Mouse (Mus musculus): Measurements from ENCODE around the gene Stat5a. TPM values are rescaled to one million over a fixed set of nuclear protein-coding genes. Genes with fewer than 3 reads are reported as not detected.
A peak's percentile ranks its signal among the peaks of the same experiment; 100 is the strongest.

The Stat5a gene
- total RNA-seq, 2 experiments from 2014 or later, result 2.5 to 2.6 TPM

- intact Hi-C loops (cut with DNase I), result loop anchor here (10.0 kb wide), 1 partner anchor 125 kb away; no protein-coding TSS in a partner anchor
- DNase-seq (ENCODE audit: low spot score in 2 of 2), result no peak
Measured at GRCm38 (mm10) chr11:100829691-100830090, 29.5 kb upstream of the Stat5a start.

DNA sequence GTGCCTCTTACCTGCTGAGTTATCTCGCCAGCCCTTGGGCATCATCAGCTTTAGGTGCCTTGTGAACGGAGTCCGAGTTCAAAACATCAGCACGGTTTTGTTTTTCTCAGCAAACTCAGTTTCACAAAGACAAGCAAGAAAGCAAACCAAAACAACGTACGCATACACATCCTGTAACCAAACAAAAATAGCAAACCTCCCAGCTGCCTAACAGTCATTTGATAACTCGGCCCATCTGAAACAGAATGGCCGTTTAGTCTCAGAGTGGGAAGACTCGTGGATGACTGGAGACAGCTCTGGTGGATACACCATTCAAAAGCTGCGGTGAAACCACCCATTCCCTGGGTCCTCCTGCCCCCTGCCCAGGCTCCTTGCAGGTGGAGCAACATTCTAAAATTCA lies 27.8 kb upstream of the Stat5a start:
- DNase-seq (ENCODE audit: low spot score in 2 of 2), result no peak
- intact Hi-C loops (cut with DNase I), result loop anchor here (10.0 kb wide), 1 partner anchor 123 kb away; no protein-coding TSS in a partner anchor

DNA sequence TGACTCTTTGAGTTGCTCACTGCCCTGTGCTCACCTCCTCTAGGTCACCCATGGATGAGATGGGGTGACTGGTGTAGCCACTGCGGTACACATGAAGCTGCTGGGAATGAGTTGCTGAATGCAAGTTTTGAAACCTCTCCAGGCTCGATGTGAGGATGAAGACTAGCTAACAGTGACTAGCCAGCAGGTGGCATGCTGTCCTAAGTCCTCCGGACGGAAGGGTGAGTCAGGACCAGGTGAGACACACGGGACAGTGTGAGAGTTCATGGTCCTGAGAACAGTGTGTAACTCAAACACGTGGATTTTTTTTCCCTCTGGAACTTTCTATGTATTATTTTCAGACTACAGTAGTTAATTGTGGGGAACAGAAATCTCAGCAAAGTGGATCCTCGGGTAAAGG lies 25.7 kb upstream of the Stat5a start:
- intact Hi-C loops (cut with DNase I), result loop anchor here (10.0 kb wide), 1 partner anchor 121 kb away; no protein-coding TSS in a partner anchor
- no peak for DNase-seq (ENCODE audit: low spot score in 2 of 2)

GRCm38 (mm10) chr11:100836923-100837702 lies 22.0 kb upstream of the Stat5a start:
- no peak for DNase-seq (ENCODE audit: low spot score in 2 of 2)
- intact Hi-C loops (cut with DNase I), result loop anchor here (10.0 kb wide), 1 partner anchor 118 kb away; no protein-coding TSS in a partner anchor

- intact Hi-C loops (cut with DNase I), result loop anchor here (10.0 kb wide), 1 partner anchor 116 kb away; no protein-coding TSS in a partner anchor
- no peak for DNase-seq (ENCODE audit: low spot score in 2 of 2)
Measured at GRCm38 (mm10) chr11:100838894-100839293, 20.3 kb upstream of the Stat5a start.

GRCm38 (mm10) chr11:100839523-100839922 lies 19.6 kb upstream of the Stat5a start:
- DNase-seq (ENCODE audit: low spot score in 2 of 2), result no peak
- intact Hi-C loops (cut with DNase I), result loop anchor here (10.0 kb wide), 1 partner anchor 115 kb away; no protein-coding TSS in a partner anchor

DNA sequence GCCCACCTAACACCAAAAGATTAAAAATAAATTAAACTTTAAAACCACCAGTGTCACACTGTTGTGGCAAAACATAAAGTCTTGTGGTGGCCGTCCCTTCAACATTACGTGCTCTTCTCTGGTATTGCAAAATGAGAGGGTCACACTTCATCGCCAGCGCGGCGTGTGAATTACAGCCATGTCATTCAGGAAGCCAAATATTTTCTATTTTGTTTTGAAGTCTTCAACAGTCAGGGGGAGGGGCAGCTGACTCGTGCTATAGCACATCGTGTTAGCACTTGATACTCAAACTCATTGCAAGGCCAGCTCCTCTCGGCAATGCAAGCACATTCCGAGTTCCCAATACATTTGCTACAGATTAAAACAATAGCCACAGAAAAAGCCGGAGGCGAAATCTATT lies 18.3 kb upstream of the Stat5a start:
- intact Hi-C loops (cut with DNase I), result no loop called here
- no peak for DNase-seq (ENCODE audit: low spot score in 2 of 2)

DNA sequence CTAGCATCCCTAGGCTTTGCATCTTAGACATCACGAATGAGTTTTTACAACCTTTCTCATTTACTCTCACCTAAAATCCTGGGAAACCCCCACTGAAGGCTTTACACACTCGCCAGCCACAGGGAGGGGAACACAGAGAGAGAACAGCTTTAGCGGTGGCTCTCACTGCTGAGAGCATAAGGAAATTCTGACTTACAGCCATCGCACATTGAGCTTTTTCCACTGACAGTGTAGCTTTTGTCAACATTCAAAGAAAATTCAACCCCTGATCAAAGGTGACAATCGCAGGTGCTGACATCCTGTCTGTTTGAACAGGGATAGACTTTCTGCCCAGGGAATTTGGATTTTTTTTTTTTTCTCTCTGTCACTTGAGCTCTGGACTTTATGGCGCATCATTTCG lies 17.1 kb upstream of the Stat5a start:
- no peak for DNase-seq (ENCODE audit: low spot score in 2 of 2)
- intact Hi-C loops (cut with DNase I), result no loop called here

DNA sequence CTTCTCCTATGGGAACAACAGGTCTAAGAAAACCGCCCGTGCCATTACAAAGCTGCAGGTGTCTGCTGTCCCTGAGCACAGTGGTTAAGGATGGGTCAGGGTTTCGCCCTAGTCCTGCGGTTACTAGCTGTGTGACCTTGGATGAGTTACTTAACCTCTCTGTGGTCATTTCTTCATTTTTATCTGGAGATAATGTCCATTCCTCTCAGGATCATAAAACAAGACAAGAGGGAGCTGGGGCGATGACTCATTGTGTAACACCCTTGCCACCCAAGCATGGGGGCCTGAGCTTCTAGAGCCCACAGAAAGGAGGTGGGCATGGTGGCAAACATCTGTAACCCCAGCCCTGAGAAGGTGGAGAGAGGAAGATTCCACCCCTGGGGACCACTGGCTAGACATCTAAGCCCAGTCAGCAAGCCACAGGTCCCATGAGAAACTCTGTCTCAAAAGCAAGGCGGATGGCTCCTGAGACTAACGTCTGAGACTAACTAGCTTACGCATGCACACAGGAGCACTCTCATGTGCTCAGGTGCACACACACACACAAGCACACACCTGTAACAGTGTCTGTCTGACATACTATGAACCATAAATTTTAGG lies 16.0 kb upstream of the Stat5a start:
- no peak for DNase-seq (ENCODE audit: low spot score in 2 of 2)
- intact Hi-C loops (cut with DNase I), result no loop called here

GRCm38 (mm10) chr11:100844121-100844520 lies 15.0 kb upstream of the Stat5a start:
- no peak for DNase-seq (ENCODE audit: low spot score in 2 of 2)
- intact Hi-C loops (cut with DNase I), result no loop called here

DNA sequence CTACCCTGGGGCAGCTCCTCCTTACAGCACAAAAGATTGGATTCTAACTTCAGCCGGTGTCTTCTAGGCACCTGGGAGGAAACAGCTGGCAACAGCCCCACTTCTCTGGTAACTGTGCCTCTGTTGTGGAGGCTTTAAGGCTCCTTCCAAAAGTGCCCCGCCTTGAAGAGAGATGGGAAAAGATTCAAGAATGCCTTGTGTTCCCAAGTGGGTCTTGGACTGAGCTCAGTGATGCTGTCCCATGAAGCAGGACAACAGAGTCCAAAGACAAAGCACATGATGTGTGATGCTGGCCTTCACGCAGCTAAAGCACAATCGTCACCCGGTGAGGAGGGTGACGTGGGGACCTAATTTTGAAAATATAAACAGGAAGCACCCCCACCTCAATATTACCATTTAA lies 13.4 kb upstream of the Stat5a start:
- intact Hi-C loops (cut with DNase I), result no loop called here
- DNase-seq (ENCODE audit: low spot score in 2 of 2), result no peak

- no peak for DNase-seq (ENCODE audit: low spot score in 2 of 2)
- intact Hi-C loops (cut with DNase I), result no loop called here
Measured at GRCm38 (mm10) chr11:100847572-100847971, 11.6 kb upstream of the Stat5a start.

DNA sequence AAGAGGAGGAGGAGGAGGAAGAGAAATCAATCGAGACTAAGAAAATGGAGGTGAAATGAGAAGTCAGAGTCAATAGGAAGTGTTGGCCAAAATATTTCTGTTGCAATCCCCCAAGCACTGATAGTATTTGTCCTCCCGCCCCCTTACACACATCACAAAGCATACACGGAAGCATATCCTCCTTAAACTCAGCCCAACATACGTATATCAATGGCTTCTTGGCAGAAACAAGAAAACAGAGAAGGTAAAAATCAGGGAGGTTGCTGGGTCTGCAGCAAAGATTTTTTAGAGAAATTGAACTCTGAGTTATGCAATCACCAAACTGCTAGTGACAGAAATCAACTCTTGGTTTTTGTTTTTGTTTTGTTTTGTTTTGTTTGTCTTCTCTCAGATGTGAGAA lies 11.1 kb upstream of the Stat5a start:
- intact Hi-C loops (cut with DNase I), result no loop called here
- no peak for DNase-seq (ENCODE audit: low spot score in 2 of 2)

DNA sequence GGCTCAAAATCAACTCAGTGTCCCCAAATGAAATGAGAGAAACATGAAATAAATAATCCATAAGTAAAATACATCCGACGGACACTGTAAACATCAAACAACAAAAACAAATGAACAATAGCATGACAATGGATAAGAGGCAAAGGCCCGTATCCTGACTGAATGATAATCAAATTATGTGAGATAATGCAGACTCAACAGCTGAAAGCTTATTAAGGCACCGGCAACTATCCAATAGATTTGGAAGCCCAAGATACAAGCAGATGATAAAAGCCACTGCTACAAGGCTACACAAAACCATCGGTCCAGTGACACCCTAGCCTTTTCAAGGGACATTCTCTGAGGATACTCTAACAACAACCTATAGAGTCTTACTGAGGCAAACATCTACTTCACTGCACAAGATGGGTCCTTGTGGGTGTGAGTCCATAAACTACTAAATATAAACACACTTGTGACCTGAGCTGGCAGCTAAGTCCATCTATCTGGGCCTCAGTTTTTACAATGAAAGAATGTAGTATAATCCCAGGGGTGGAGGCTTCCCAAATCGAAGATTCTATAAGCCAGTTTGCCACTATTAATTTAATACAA lies 10.3 kb upstream of the Stat5a start:
- no peak for DNase-seq (ENCODE audit: low spot score in 2 of 2)
- intact Hi-C loops (cut with DNase I), result no loop called here

- intact Hi-C loops (cut with DNase I), result no loop called here
- DNase-seq (ENCODE audit: low spot score in 2 of 2), result no peak
Measured at GRCm38 (mm10) chr11:100849456-100850037, 9.6 kb upstream of the Stat5a start.

DNA sequence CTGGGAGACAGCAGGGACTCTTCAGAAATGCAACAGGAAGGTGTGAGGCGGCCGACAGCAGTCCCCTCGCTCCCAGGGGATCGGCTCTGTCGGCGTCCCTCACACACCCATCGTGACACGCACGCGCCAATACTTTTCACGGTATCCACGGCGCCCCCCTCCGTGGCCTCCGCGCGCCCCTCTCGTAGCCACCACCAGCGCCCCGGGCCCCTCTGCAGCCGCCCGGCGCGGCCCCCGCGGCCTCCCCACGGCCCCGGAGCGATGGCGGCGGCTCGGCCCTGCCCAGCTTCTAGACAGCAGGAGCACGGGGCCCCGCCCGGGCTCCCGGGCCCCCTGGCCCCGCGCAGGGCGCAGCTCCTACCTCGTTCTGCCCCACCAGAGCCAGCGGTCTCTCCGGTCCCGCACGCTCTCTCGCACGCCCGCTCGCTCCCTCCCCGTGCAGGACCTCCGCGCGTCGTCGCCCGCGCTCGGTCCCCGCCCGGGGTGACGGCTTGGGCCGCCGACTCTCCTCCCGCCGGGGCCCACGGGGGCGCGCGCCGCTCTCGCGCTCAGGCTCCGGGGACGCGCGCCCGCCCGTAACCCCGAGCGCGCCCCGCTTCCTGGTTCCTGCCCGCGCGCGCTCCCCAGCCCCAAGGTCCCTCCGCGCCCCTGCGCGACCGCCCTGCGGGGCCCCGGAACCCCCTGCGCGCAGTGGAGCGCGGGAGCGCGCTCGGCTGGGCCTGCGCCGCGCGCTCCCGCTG lies 8.9 kb upstream of the Stat5a start, which contains the start of gene Stat5b:
TSS of gene Stat5b (minus strand) at position 687 of the 740 bp plus-strand sequence.
- DNase-seq (ENCODE audit: low spot score in 2 of 2), result peak; percentile 49 to 63
- intact Hi-C loops (cut with DNase I), result no loop called here

- intact Hi-C loops (cut with DNase I), result no loop called here
- peak in 1 of 2 experiments; percentile 26 for DNase-seq (ENCODE audit: low spot score in 2 of 2)
Measured at GRCm38 (mm10) chr11:100850778-100851528, 8.2 kb upstream of the Stat5a start.

DNA sequence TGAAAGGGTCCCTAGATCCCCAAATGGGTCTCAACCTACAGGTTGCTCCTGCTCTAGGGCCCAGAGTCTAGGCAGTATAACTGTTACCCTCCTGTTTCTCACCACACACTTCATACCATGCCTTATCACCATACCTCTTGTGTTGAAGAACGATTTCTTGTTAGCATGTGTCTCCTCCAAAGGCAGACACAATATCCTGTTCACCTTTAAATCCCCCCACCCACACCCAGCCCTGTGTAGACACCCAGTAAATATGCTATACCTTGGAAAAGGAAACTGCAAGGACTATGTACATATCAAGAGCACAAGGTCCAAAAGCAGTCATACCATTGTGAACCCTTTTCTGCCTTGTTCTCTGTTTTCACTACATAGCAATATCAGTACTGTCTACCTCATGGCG lies 7.1 kb upstream of the Stat5a start:
- no peak for DNase-seq (ENCODE audit: low spot score in 2 of 2)
- intact Hi-C loops (cut with DNase I), result no loop called here

GRCm38 (mm10) chr11:100853018-100853417 lies 6.1 kb upstream of the Stat5a start:
- DNase-seq (ENCODE audit: low spot score in 2 of 2), result no peak
- intact Hi-C loops (cut with DNase I), result no loop called here
